Mouse (Mus musculus): ENCODE data around the gene Mylpf.

Mylpf gene

GRCm38 (mm10) chr7:127207374-127208294, 1.1 kb upstream of the Mylpf start:
- DNase-seq (ENCODE audit: low spot score) = peak; percentile 26

GRCm38 (mm10) chr7:127208295-127208552, 466 bp upstream of the Mylpf start, which contains the start of gene Tbc1d10b:
TSS of gene Tbc1d10b (minus strand) at chr7:127208468.
- no peak for DNase-seq (ENCODE audit: low spot score)

- DNase-seq (ENCODE audit: low spot score) = no peak
These were observed 1.2 kb downstream of the Mylpf start for GRCm38 (mm10) chr7:127209851-127210250.

GRCm38 (mm10) chr7:127210266-127210665, 1.6 kb downstream of the Mylpf start:
- no peak for DNase-seq (ENCODE audit: low spot score)

GRCm38 (mm10) chr7:127211014-127211745, 2.5 kb downstream of the Mylpf start:
- no peak for DNase-seq (ENCODE audit: low spot score)

GRCm38 (mm10) chr7:127212432-127213250, 4.0 kb downstream of the Mylpf start:
- DNase-seq (ENCODE audit: low spot score) = no peak

GRCm38 (mm10) chr7:127213485-127213884, 4.8 kb downstream of the Mylpf start:
- no peak for DNase-seq (ENCODE audit: low spot score)

GRCm38 (mm10) chr7:127213930-127214329, 5.2 kb downstream of the Mylpf start:
- no peak for DNase-seq (ENCODE audit: low spot score)

- no peak for DNase-seq (ENCODE audit: low spot score)
These were observed 5.8 kb downstream of the Mylpf start for GRCm38 (mm10) chr7:127214521-127214920.

- DNase-seq (ENCODE audit: low spot score) = peak; percentile 48
These were observed 6.5 kb downstream of the Mylpf start for GRCm38 (mm10) chr7:127214981-127215871.

- no peak for DNase-seq (ENCODE audit: low spot score)
These were observed 7.6 kb downstream of the Mylpf start for GRCm38 (mm10) chr7:127216307-127216706.

GRCm38 (mm10) chr7:127217475-127217874, 8.8 kb downstream of the Mylpf start:
- DNase-seq (ENCODE audit: low spot score) = no peak

- DNase-seq (ENCODE audit: low spot score) = no peak
These were observed 9.4 kb downstream of the Mylpf start for GRCm38 (mm10) chr7:127217901-127218642.

- no peak for DNase-seq (ENCODE audit: low spot score)
These were observed 10.0 kb downstream of the Mylpf start for GRCm38 (mm10) chr7:127218670-127219069.

GRCm38 (mm10) chr7:127220440-127220839, 11.8 kb downstream of the Mylpf start:
- DNase-seq (ENCODE audit: low spot score) = no peak

- no peak for DNase-seq (ENCODE audit: low spot score)
These were observed 14.4 kb downstream of the Mylpf start for GRCm38 (mm10) chr7:127223106-127223505.

- DNase-seq (ENCODE audit: low spot score) = no peak
These were observed 15.1 kb downstream of the Mylpf start for GRCm38 (mm10) chr7:127223515-127224478.

- DNase-seq (ENCODE audit: low spot score) = no peak
These were observed 15.9 kb downstream of the Mylpf start for GRCm38 (mm10) chr7:127224616-127225015.

Measured in urinary bladder, postnatal 25 days (tissue).